Mouse (Mus musculus) left cerebral cortex, postnatal 25 days (tissue): ENCODE data around the gene Cd3e. TPM values are rescaled to one million over a fixed set of nuclear protein-coding genes. Genes with fewer than 3 reads are reported as not detected.
"Not testable (repeated sequence)": the region's sequence is repeated elsewhere in the genome, so short reads cannot be mapped to it uniquely, and the experiment has no call there.

Source experiments
- DNase-seq, 2 experiments: peaks; one replicate each; pipeline ENCODE4 v3.0.0; 2022; ENCODE audit warnings: low spot score in 2 of 2, mixed read lengths in 1 of 2
- intact Hi-C: fragments of 180-260 bp; cut with DNase I; formaldehyde crosslinking; loops from one replicate; pipeline ENCODE4 v1.15.1; 2025
- total RNA-seq, 2 experiments: library from RNA; stranded (reverse); gene quantifications; 2 replicates each; pipeline ENCODE4 v1.2.3; 2021

Gene Cd3e
- total RNA-seq, 2 experiments from 2014 or later: not detected

DNA sequence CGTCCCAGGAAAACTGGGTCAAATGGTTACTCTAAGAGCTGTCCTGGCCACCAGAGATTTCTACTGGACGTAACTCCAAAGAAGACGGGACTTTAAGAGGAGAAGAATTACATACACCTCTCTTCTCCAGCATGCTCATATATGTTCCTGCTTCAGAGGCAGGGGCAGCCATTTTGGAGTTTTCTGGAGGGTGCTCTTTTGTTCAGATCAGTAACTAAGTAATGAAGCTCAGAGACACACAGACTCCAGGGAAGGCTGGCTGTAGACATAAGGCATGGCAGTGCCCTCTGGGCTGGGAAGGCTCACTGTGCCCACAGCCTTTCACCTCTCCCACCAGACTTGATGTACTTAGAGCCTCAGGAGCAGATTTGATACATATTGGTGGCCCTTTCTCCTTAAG lies 26.9 kb downstream of the Cd3e start:
- intact Hi-C loops: no loop called here
- DNase-seq: no peak

DNA sequence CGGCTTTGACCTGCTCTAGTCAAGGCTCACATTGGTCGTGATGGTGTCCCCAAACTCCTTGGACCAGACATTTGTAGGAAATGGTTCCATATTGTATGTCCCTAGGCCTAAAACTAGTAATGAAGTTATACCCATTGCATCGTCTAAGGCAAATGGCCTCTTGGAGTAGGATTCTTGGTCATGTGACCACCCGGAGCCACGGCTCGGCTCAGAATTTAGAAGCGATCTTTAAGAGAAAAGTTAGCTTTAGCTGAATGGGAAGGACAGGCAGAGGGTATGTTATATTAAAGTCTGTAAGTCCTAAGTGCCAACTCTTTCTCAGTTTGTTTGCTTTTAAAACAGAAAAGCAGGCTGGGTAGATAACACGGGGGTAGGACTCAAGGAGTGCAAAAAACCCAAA lies 27.3 kb downstream of the Cd3e start:
- intact Hi-C loops: no loop called here
- no peak for DNase-seq

DNA sequence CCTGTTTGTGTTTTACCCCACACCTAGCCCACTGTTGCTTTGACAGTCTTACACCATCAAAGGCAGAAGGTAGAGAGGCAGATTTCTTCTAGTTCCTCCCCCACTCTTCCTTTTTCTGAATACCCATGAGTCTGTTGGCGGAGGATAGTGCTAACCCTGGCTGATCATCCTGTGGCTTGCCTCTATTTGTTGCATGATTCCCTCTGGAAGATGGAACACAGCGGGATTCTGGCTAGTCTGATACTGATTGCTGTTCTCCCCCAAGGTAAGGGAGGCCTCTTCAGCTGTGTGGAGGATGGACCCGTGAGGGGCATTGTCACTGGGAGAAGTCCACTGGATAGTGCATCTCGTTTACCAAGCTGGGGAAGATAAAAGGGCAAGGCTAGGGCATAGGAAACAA lies 27.8 kb downstream of the Cd3e start, which contains the start of gene Cd3d:
Gene Cd3d, plus strand, starts transcription at position 111 of the 400 bp plus-strand sequence.
- intact Hi-C loops: no loop called here
- no peak for DNase-seq

DNA sequence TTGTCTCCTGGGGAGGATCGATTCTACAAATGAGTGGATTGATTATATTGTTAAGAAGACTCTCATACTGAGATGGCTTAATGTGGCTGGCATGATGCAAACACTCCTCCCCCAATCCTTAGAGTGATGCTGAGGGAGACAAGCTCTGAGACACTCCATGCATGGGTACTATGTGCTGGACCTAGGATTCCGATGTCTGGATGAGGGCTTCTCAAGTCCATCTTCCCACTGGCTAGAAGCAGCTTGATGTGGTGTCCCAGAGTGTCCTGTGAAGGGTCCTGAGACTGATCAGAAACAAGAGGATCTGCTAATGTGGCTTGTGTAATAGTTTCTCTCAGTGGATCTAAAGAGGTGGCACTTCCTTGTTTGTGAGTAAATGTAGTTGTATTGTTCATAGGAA lies 28.3 kb downstream of the Cd3e start:
- DNase-seq: no peak
- intact Hi-C loops: no loop called here

DNA sequence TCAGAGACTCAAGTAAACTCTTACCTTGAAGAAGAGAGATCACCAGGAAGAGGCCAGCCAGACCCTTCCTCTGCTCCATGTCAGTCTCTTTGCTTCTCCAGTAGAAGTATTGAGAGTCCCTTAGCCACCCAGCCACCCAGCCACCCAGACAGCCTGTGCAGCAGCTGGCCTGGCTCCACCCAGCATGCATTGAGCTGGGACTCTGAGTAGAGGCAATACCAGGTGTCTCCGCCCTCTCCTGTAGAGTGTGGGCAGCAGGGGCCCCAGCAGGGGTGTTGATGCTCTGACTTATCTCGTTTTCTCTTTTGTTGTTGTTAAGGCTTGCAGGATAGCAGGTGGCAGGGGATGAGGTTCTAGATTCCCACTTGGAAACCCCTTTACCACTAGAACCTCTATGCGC lies 29.2 kb downstream of the Cd3e start, which contains the start of gene Cd3g:
Gene Cd3g, minus strand, starts transcription at position 190 of the 400 bp plus-strand sequence.
- intact Hi-C loops: no loop called here
- no peak for DNase-seq

DNA sequence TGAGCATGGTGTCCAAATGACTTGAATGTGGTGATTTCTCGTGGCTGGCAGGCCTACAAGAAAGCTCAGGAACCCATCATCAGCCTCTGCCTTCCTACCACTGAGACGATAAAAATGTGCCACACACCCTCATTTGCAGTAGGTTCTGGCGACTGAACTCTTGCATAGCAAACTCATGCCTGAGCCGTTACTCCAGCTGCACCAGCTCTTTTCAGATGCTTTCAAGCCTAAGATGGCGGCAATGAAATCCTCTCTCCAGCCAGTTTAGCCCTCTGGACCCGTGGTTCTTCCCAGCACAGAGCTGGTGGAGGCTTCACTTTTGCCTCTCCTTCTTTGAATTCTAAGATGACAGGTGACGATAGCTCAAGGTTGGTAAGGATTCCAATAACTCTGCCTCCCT lies 29.6 kb downstream of the Cd3e start:
- intact Hi-C loops: no loop called here
- no peak for DNase-seq

DNA sequence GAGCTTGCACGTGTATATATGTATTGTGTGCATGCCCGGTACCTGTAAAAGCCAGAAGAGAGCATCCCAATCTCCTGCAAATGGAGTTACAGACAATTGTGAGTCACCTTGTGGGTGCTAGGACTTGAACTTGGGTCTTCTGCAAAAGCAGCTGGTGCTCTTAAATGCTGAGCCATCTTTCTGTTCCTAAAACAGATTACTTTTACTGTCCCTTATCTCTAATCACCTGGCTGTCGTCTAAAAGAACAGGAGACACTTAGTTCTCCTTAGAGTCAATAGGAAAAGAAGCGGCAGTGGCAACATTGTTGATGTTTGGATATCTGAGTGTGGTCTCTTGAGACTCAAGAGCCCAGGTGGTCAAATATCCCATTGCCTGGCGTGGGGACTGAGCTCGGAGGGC lies 31.6 kb downstream of the Cd3e start:
- DNase-seq: no peak
- intact Hi-C loops: no loop called here

DNA sequence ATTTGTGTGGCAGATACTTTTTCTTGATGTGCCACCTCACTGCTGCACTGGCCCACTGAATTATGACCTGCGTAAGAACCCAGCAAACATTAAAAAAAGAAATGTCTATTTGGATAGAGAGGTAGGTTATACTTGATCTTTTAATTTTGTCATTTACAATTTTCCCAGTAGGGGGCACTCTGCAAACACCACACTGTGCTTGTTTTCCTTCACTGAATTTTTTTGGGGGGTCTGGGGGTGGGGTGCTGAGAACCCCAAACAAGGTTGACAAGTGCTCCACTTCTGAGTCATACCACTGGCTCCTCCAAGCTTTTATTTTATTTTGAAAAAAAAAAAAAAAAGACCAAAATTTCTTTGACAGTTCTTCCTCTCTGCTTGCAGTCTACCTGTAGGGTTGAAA lies 40.0 kb downstream of the Cd3e start:
- DNase-seq: no peak
- intact Hi-C loops: loop anchor here (5.0 kb wide), 1 partner anchor 178 kb away; no protein-coding TSS in a partner anchor

DNA sequence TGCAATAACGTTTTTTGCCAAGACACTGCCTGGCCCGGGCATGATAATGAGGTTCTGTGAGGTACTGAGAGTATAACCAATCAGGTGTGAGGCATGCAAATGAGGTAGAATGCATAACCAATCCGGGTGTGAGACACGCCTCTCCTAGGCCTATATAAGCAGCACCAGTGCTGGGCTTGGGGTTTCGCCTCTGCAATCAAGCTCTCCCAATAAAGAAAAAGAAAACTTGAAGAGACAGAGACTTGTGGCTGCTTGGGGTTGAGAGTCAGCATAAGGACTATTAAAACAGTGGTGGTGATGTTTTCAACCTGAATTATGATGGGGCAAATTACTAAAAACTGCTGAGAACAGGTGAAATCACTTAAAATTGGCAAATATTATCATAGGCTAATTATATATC lies 41.7 kb downstream of the Cd3e start:
- intact Hi-C loops: loop anchor here (5.0 kb wide), 1 partner anchor 180 kb away; no protein-coding TSS in a partner anchor
- not testable (repeated sequence) for DNase-seq

DNA sequence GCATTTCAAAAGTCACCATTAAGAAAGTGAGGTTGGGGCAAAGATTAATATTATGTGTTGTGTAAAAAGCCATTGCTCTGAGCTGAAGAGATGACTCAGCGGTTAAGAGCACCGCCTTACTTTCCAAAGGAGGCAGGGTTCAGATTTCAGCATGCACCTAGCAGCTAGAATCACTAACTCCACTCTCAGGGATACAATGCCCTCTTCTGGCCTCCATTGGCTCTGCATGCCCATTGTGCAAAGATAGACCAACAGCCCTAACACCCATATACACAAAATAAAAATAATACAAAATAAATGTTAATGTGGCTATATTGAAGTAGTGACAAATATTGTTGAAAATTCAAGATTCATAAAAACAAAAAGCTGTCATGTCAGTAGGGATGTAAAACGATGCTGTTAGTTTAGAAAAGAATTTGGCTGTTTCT lies 42.6 kb downstream of the Cd3e start:
- peak; percentile 24 to 61 for DNase-seq
- intact Hi-C loops: loop anchor here (5.0 kb wide), 1 partner anchor 180 kb away; no protein-coding TSS in a partner anchor

DNA sequence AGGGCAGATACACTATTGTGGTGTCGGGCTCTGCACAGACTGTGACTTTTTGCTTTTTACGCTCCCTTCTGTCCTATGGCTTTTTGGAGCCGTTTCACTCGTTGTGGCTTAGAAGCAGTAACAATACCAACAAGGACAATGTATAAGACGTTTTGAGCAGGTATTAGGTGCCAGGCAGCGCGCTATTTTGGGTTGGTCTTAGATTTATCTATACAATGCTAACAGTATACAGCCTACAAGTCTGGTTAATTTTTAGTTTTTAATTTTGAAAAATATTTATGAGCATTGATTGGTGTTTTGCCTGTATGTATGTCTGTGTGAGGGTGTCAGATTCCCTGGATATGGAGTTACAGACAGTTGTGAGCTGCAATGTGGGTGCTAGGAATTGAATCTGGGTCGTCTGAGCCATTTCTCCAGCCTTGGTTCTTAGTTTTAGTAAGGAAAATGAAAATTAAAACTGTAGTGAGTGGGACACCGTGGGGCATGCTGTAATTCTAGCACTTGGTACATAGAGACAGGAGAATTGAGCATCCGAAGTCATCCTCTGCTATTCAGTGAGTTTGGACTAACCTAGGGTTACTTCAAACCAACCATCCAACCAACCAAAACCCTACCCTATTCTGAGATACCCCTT lies 43.5 kb downstream of the Cd3e start:
- intact Hi-C loops: loop anchor here (2.0 to 5.0 kb wide), 2 partner anchors 89 to 181 kb away; partner anchors contain the start of gene Mpzl3
- DNase-seq: no peak

DNA sequence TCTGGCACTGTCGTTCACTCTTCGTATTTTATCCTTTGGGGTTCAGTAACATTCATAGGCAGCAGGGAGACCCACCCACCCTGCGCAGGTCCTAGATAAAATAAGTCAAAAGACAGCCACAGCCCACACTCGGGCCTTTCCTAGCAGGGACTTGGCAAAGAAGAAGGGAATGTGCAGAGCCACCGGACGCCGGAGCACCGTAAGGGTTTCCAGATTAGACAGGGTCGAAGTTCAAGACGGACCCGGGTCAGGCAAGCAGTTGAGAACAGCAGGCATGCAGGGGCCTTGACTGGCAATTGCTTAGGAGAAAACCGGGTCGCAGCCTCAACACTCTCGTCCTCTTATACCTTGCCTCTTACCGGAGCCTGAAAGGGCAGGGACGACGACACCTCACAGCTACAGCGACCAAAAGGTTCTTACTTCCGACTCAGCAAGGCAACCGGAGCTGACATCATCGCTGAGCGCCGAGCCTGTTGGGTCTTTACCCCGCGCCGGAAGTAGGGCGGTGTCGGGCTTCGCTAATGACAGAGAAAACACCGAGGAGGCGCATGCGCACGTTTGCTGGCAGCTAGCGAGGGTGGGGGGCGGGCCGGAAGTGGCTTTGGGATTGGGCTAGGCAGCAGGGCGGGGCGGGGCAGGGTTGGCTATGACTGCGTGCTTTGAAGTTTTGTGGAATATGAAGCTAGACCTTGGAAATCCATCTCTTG lies 44.1 kb downstream of the Cd3e start, which contains the start of gene Ube4a:
Gene Ube4a, minus strand, starts transcription at position 475 of the 707 bp plus-strand sequence.
- DNase-seq: peak; percentile 99 to 100
- intact Hi-C loops: loop anchor here (2.0 to 5.0 kb wide), 2 partner anchors 90 to 182 kb away; partner anchors contain the start of gene Mpzl3

DNA sequence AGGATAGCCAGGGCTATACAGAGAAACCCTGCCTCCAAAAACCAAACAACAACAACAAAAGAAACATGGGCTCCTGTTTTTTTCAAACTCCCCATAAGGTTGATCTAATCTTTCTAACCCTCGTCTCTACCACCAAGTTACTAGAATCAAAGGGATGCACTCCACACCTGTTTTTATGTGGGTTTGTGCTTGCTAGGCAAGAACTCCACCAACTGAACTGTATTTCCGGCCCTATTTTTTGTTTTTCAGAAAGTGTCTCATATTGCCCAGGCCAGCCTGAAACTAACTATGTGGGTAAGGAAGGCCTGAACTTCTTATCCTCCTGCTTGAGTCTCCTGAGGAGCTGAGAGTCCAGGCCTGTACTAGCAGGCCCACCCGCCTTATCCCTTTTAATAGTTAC lies 55.0 kb downstream of the Cd3e start:
- intact Hi-C loops: no loop called here

More for the DNA sequence above, 55.0 kb downstream of the Cd3e start:
- DNase-seq: no peak

Other genes with a start within 250 kb of the Cd3e start
- 100 to 1,000 TPM in 1 of 2 experiments, 10 to 100 TPM in 1; 98.0 to 103 TPM for gene Arcn1, start 241.8 kb downstream of the Cd3e start, total RNA-seq
- 10 to 100 TPM; 68.8 to 83.5 TPM for gene Ift46, start 241.7 kb downstream of the Cd3e start, total RNA-seq
- 10 to 100 TPM; 49.0 to 53.0 TPM for gene Tmem25, start 210.3 kb downstream of the Cd3e start, total RNA-seq
- gene Ttc36, start 206.6 kb downstream of the Cd3e start, total RNA-seq: under 1 TPM in 1 of 2 experiments, not detected in 1; 0.99 TPM
- 10 to 100 TPM; 54.6 to 58.6 TPM for gene Kmt2a, start 128.3 kb downstream of the Cd3e start, total RNA-seq
- gene Atp5l, start 88.9 kb downstream of the Cd3e start, total RNA-seq: 100 to 1,000 TPM; 339 to 353 TPM
- gene Ube4a, start 44.0 kb downstream of the Cd3e start, total RNA-seq: 10 to 100 TPM; 73.0 to 75.4 TPM
- not detected for gene Cd3g, start 29.2 kb downstream of the Cd3e start, total RNA-seq
- not detected for gene Cd3d, start 27.8 kb downstream of the Cd3e start, total RNA-seq
- gene Mpzl2, start 30.2 kb upstream of the Cd3e start, total RNA-seq: 1 to 10 TPM; 1.3 to 1.9 TPM
- gene Mpzl3, start 45.6 kb upstream of the Cd3e start, total RNA-seq: 1 to 10 TPM; 4.0 to 6.4 TPM
- gene Jaml, start 69.6 kb upstream of the Cd3e start, total RNA-seq: under 1 TPM; 0.87 to 0.89 TPM
- gene Scn2b, start 108.2 kb upstream of the Cd3e start, total RNA-seq: 100 to 1,000 TPM; 245 to 264 TPM
- gene Scn4b, start 128.8 kb upstream of the Cd3e start, total RNA-seq: 100 to 1,000 TPM in 1 of 2 experiments, 10 to 100 TPM in 1; 26.7 to 103 TPM
- gene BC049352, start 172.4 kb upstream of the Cd3e start, total RNA-seq: 1 to 10 TPM; 1.1 to 1.5 TPM
- gene Tmprss4, start 194.5 kb upstream of the Cd3e start, total RNA-seq: under 1 TPM in 1 of 2 experiments, not detected in 1; 0.41 TPM